Mouse (Mus musculus): ENCODE data around the gene Esrp2. TPM values are rescaled to one million over a fixed set of nuclear protein-coding genes. Genes with fewer than 3 reads are reported as not detected.

The Esrp2 gene
- 21.0 and 21.2 TPM in 2 replicates for polyA plus RNA-seq (2015; fragmentation: Nextera tagmentation; extraction: Ambion mirVana)

DNA sequence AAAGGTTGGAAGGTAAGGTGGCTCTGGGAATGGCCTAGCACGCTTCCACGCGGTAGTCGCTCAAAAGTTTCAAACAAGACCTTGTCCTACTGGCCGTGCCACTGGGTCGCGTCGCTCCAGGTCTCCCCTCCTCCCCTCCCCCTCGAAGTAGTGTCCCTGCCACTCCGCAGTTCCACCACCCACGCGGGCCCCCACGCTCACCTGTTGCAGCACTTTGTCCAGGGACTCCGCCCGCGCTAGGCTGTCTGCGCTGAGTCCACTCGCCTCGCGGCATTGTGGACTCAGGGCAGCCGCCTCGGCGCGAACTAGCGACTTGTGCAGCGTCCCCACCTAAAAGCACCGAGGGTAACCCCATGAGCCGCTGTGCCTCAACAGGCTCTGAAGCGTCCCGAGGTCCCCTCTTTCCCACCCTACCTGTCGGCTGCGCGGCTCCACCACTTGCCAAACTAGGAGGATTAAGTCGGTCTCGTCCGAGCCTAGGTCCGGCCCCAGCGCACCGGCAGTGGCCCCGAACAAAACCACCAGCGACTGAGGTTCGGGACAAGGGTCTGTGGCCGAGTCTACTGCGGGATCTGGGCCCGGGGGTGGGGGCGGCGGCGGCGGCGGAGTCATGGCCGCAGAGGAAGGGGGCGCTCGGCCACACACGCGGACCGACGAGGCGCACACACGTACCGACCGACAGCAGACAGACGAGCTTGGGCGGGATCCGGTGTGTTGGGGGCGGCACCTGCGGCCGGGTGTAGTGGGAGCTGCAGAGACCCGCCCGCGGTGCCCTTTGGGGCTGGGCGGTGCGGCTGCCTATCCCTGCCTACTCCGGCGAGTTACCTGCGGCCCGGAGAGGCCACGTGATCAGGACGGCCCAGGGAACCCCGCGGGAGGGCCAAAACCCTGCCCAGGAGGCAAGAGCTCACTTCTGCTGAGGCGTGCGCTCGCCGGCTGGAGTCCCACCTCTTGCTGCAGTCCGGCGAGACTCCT is at the start of gene Esrp2:
TSS of gene Esrp2 (minus strand) at position 819 of the 975 bp plus-strand sequence.
- Histone ChIP-seq H3K36me3 (ENCODE audit: insufficient read depth, low read length) (peaks cover 11% of the 10 kb centered on the region), H3K9ac (ENCODE audit: low read depth, low read length) (peak within 1 kb of the TSS; percentile 77), H3K27me3 (ENCODE audit: insufficient read depth, low read length) (no peaks in the 10 kb centered on the region), H3K4me3 (replicated peaks; ENCODE audit: low read depth, low read length) (peak within 1 kb of the TSS; percentile 49), H3K9me3 (replicated peaks; ENCODE audit: low read length) (no peaks in the 10 kb centered on the region), H3K4me2 (ENCODE audit: low read length) (peak within 1 kb of the TSS; percentile 89), H3K27ac (peak within 1 kb of the TSS; percentile 94), H3K4me1 (replicated peaks; ENCODE audit: insufficient read depth, low read length) (peaks cover 6% of the 10 kb centered on the region)
- under 1% methylated on average over 86 of the region's 86 CpGs for WGBS
- ATAC-seq (replicated peaks; ENCODE audit: low FRiP score, low read depth), result peak; percentile 78
- no peak for TF ChIP-seq CTCF (IDR thresholded peaks at IDR 0.05; ENCODE audit: low read depth)
- DNase-seq (ENCODE audit: low spot score), result peak; percentile 54

DNA sequence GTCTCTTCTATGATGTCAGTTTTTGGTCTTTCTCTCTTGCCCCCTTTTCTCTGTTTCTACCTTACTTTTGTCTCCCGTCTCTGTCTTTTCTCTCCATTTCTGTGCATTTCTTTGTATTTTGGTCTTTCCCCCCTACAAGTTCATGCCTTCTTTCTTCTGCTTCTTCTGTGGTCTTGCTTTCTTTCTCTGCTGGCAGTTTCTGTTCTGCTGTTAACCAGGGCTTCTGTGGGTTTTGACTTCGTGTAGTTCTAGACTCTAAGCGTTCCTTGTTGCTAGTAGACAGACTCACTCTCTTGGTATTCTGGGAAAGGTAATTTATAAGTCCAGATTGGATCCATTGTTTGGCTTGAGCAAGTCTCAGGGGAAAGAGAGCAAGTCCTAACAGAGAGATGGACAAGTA is 49.6 kb upstream of the Esrp2 start:
- H3K4me2 ChIP-seq (ENCODE audit: low read length), result no peak overlapping the region
- no peaks in the 10 kb centered on the region for H3K27me3 ChIP-seq (ENCODE audit: insufficient read depth, low read length)
- TF ChIP-seq CTCF (IDR thresholded peaks at IDR 0.05; ENCODE audit: low read depth), result no peak
- peak overlapping the region; percentile 8; the same call in 1 of the 2 replicates for H3K27ac ChIP-seq
- H3K9me3 ChIP-seq (replicated peaks; ENCODE audit: low read length), result no peaks in the 10 kb centered on the region
- no peaks in the 10 kb centered on the region for H3K36me3 ChIP-seq (ENCODE audit: insufficient read depth, low read length)
- H3K9ac ChIP-seq (ENCODE audit: low read depth, low read length), result no peak overlapping the region
- WGBS, result 91% methylated on average over 3 of the region's 3 CpGs
- H3K4me1 ChIP-seq (replicated peaks; ENCODE audit: insufficient read depth, low read length), result no peaks in the 10 kb centered on the region
- H3K4me3 ChIP-seq (replicated peaks; ENCODE audit: low read depth, low read length), result no peak overlapping the region
- ATAC-seq (replicated peaks; ENCODE audit: low FRiP score, low read depth) (no peak), DNase-seq (ENCODE audit: low spot score) (no peak)

DNA sequence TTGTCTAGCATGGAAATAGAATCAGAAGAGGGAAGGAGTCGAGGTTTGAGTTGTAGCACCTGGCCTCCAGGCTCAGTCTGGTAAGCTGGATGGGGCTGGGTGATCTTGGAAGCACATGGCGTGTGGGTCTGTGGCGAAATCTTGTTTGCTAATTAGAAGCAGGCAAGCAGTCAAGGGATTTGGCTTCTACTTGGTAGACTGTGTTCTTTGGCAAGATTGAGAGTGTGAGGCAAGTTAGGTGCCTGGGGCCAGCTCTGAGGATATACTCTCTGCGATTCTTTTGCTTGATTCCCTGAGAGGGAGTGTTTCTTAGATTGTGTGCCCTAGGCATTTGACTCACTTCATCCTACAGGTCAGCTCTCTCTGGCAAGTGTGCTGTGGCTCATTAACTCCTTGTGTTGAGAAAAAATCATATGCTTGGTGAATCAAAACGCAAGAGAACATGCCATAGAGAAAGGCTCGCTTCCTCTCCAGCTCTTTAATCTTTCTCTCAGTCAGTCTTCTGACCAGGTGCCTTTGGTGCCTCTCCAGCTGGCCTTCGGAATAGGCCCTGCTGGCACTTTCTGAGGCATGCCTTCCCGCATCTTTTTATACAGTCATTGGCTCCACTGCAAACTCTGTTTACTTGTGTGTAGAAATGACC is 49.0 kb upstream of the Esrp2 start:
- H3K9ac ChIP-seq (ENCODE audit: low read depth, low read length), result no peak overlapping the region
- TF ChIP-seq CTCF (IDR thresholded peaks at IDR 0.05; ENCODE audit: low read depth), result no peak
- peak; percentile 16 for DNase-seq (ENCODE audit: low spot score)

DNA sequence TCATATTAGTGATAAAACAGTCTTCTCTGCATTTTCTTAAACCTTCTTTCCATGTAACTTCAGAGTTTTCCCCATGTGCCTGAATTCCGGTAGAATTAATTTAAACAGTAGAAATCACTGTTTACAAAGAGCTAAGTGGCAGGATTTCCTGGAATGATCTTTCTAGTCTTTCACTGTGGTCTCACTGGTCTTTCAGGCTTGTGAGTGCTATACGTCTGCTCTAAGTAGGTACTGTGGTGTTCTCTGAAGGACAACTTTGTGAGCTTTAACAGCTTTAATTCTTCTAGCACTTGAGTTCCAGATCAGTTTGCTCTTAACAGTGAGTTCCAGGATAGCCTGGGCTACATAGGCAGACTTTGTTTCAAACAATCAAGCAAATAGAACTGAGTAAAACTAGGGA is 41.7 kb upstream of the Esrp2 start:
- no peaks in the 10 kb centered on the region for H3K36me3 ChIP-seq (ENCODE audit: insufficient read depth, low read length)
- no peak for TF ChIP-seq CTCF (IDR thresholded peaks at IDR 0.05; ENCODE audit: low read depth)
- no peak overlapping the region for H3K27ac ChIP-seq
- H3K9ac ChIP-seq (ENCODE audit: low read depth, low read length), result no peak overlapping the region
- 0 out of 2 replicates have a peak, but pooled peaks cover 7% of the 10 kb centered on the region for H3K4me1 ChIP-seq (replicated peaks; ENCODE audit: insufficient read depth, low read length)
- no peak for DNase-seq (ENCODE audit: low spot score)
- no peak overlapping the region for H3K4me2 ChIP-seq (ENCODE audit: low read length)
- H3K9me3 ChIP-seq (replicated peaks; ENCODE audit: low read length), result no peaks in the 10 kb centered on the region
- H3K27me3 ChIP-seq (ENCODE audit: insufficient read depth, low read length), result no peaks in the 10 kb centered on the region
- WGBS, result 63% methylated on average over 2 of the region's 2 CpGs
- ATAC-seq (replicated peaks; ENCODE audit: low FRiP score, low read depth), result no peak
- no peak overlapping the region for H3K4me3 ChIP-seq (replicated peaks; ENCODE audit: low read depth, low read length)

More for the DNA sequence above, 49.0 kb upstream of the Esrp2 start:
- ATAC-seq (replicated peaks; ENCODE audit: low FRiP score, low read depth), result no peak
- WGBS, result 47% methylated on average over 8 of the region's 8 CpGs
- Histone ChIP-seq H3K4me2 (ENCODE audit: low read length) (no peak overlapping the region), H3K4me1 (replicated peaks; ENCODE audit: insufficient read depth, low read length) (no peaks in the 10 kb centered on the region), H3K27ac (peak overlapping the region; percentile 8; the same call in 1 of the 2 replicates), H3K9me3 (replicated peaks; ENCODE audit: low read length) (no peaks in the 10 kb centered on the region), H3K36me3 (ENCODE audit: insufficient read depth, low read length) (no peaks in the 10 kb centered on the region), H3K4me3 (replicated peaks; ENCODE audit: low read depth, low read length) (no peak overlapping the region), H3K27me3 (ENCODE audit: insufficient read depth, low read length) (no peaks in the 10 kb centered on the region)

DNA sequence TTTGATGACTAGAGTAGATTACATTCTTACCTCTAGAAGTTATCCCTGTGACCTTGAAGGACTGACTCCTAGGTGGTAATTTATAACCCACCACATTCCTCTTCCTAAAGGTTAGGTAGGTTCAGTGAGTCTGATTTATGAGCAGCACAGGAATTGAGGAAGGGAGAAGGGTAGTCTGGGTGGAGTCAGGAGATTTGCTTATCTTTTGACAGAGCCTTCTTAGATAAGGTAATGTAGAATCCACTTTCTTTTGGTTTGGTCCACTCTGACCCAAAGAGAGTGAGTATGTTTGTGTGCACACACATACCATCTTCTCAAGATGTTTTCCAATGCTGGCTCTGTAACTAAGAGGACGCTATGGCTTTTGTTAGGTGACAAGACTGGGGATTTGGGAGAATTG is 40.8 kb upstream of the Esrp2 start:
- WGBS, result 73% methylated on average over 1 of the region's 1 CpGs
- no peak for TF ChIP-seq CTCF (IDR thresholded peaks at IDR 0.05; ENCODE audit: low read depth)
- 0 out of 2 replicates have a peak, but pooled peaks cover 7% of the 10 kb centered on the region for H3K4me1 ChIP-seq (replicated peaks; ENCODE audit: insufficient read depth, low read length)
- no peak overlapping the region for H3K4me2 ChIP-seq (ENCODE audit: low read length)
- H3K9me3 ChIP-seq (replicated peaks; ENCODE audit: low read length), result no peaks in the 10 kb centered on the region
- ATAC-seq (replicated peaks; ENCODE audit: low FRiP score, low read depth) (no peak), DNase-seq (ENCODE audit: low spot score) (no peak)
- no peak overlapping the region for H3K9ac ChIP-seq (ENCODE audit: low read depth, low read length)
- no peaks in the 10 kb centered on the region for H3K36me3 ChIP-seq (ENCODE audit: insufficient read depth, low read length)
- H3K27ac ChIP-seq, result no peak overlapping the region
- H3K4me3 ChIP-seq (replicated peaks; ENCODE audit: low read depth, low read length), result no peak overlapping the region
- H3K27me3 ChIP-seq (ENCODE audit: insufficient read depth, low read length), result no peaks in the 10 kb centered on the region

DNA sequence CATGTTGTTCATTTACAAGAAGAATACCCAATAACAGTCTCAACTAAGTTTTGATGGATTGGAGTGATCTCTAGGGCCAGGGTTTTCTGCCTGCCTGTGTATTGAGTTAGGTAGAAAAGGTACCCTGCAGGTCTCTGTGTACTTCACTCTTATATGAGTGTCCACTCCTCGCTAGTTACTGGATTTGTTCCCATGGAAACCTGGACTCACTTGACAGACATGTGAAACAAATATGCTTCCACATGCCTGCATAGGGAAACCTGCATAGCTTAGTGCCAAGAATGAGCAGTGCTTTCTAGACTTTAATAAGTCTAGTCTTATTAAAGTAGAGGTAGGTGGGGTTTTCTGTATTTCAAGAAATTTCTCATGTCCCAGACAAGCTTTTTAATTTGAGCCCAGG is 40.1 kb upstream of the Esrp2 start:
- DNase-seq (ENCODE audit: low spot score) (peak; percentile 12), ATAC-seq (replicated peaks; ENCODE audit: low FRiP score, low read depth) (no peak)
- H3K4me2 ChIP-seq (ENCODE audit: low read length), result no peak overlapping the region
- H3K27me3 ChIP-seq (ENCODE audit: insufficient read depth, low read length), result no peaks in the 10 kb centered on the region
- no peak overlapping the region; the same call in 1 of the 2 replicates for H3K27ac ChIP-seq
- no peak for TF ChIP-seq CTCF (IDR thresholded peaks at IDR 0.05; ENCODE audit: low read depth)
- 3% methylated on average over 1 of the region's 1 CpGs for WGBS
- 0 out of 2 replicates have a peak, but pooled peaks cover 7% of the 10 kb centered on the region for H3K4me1 ChIP-seq (replicated peaks; ENCODE audit: insufficient read depth, low read length)
- no peaks in the 10 kb centered on the region for H3K9me3 ChIP-seq (replicated peaks; ENCODE audit: low read length)
- H3K36me3 ChIP-seq (ENCODE audit: insufficient read depth, low read length), result no peaks in the 10 kb centered on the region
- no peak overlapping the region for H3K4me3 ChIP-seq (replicated peaks; ENCODE audit: low read depth, low read length)
- no peak overlapping the region for H3K9ac ChIP-seq (ENCODE audit: low read depth, low read length)
